Mouse (Mus musculus) kidney, adult 2 months (tissue): ENCODE data around the gene Gm28539. TPM values are rescaled to one million over a fixed set of nuclear protein-coding genes. Genes with fewer than 3 reads are reported as not detected.

ENCODE experiments used
- DNase-seq: peaks from one replicate; pipeline ENCODE4 v3.0.0; 2021
- H3K27ac ChIP-seq: fragments of 200-500 bp; 2 replicates; pipeline ENCODE4 v1.5.1; 2012; ENCODE audit warnings: low read depth, low read length, control low read depth, inconsistent platforms; ENCODE audit not compliant: insufficient read depth
- H3K27me3 ChIP-seq: fragments of 200-500 bp; replicated peaks from 2 replicates; pipeline ENCODE4 v1.6.1; 2012; ENCODE audit warnings: mild to moderate bottlenecking, moderate library complexity, low read length, inconsistent platforms; ENCODE audit not compliant: control insufficient read depth, insufficient read depth
- H3K36me3 ChIP-seq: fragments of 200-500 bp; 2 replicates; pipeline ENCODE4 v1.6.1; 2012; ENCODE audit warnings: mild to moderate bottlenecking, moderate library complexity, low read length, inconsistent platforms; ENCODE audit not compliant: control insufficient read depth, insufficient read depth
- H3K4me1 ChIP-seq: fragments of 200-500 bp; 2 replicates; pipeline ENCODE4 v1.6.1; 2011; ENCODE audit warnings: low read length; ENCODE audit not compliant: control insufficient read depth, insufficient read depth
- H3K4me3 ChIP-seq: fragments of 200-500 bp; 2 replicates; pipeline ENCODE4 v1.5.1; 2011; ENCODE audit warnings: mild to moderate bottlenecking, low read depth, low read length, control low read depth; ENCODE audit not compliant: insufficient read depth
- CTCF ChIP-seq: fragments of 200-500 bp; conservative IDR thresholded peaks from 2 replicates; pipeline ENCODE4 v1.5.1; 2011; ENCODE audit warnings: low read depth, mild to moderate bottlenecking, control low read depth, low read length, moderate library complexity, mixed read lengths; ENCODE audit not compliant: insufficient read depth, insufficient read length
- POLR2A ChIP-seq: fragments of 200-500 bp; IDR thresholded peaks from one replicate; pipeline ENCODE4 v1.6.1; 2011; ENCODE audit warnings: low read depth, low read length, control low read depth
- WGBS: fragments of 180-500 bp; shearing (Covaris S2); methylation state at CpG from one replicate; pipeline ENCODE4 v1.1.7; 2018; 5-methylcytosine and 5-hydroxymethylcytosine counted together
- polyA plus RNA-seq: library from polyadenylated mRNA; depleted of rRNA; stranded (reverse); fragments of >200 nt; gene quantifications from 2 replicates; pipeline ENCODE4 v1.2.3, GENCODE M21; 2012; rRNA removed

The Gm28539 gene
- polyA plus RNA-seq, 1 experiment = not detected

DNA sequence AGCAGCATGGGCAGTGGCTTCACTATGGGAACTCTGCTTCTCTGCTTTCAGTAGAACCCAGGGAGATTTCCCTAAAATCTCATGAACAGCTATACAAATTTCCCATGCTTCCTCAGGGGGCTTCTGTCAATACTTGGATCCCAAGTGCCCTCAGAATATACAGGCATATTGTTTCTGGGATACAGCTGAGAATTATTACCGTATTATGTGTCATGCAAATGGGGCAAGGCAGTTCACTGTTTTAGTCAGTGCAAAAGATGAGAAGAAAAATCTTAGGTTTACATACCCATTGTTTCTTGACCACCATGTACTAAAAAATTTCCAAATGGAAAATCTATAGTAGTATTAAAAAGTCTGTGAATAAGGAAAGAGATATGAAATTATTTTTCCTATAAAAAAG, 167.4 kb downstream of the Gm28539 start:
- Histone ChIP-seq H3K36me3 (no peaks in the 10 kb centered on the region), H3K4me1 (no peaks in the 10 kb centered on the region)

DNA sequence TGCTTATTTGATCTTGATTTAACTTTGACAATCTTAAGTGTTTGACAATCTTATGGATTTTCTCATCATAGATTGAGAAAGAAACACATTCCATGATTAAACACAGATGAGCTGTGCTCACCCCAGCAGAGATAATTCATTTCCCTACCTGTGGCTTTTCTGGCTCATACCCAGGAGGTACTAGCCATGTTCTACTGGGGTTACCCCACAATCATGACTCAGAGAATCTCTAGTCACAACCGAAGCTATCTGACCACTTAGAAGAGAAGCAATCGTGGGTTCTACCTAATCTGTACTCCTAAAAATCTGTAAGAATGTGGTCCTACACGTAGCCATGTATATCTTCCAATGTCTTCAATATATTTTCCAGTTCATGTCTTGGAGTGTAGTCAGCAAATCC, 168.9 kb downstream of the Gm28539 start:
- WGBS = 68% methylated on average over 3 of the region's 3 CpGs
- no peak for TF ChIP-seq POLR2A
- TF ChIP-seq CTCF = no peak
- no peak overlapping the region for H3K27ac ChIP-seq
- H3K4me3 ChIP-seq = no peak overlapping the region
- H3K4me1 ChIP-seq = no peaks in the 10 kb centered on the region
- no peaks in the 10 kb centered on the region for H3K27me3 ChIP-seq
- no peaks in the 10 kb centered on the region for H3K36me3 ChIP-seq
- no peak for DNase-seq

More for the DNA sequence above, 167.4 kb downstream of the Gm28539 start:
- no peaks in the 10 kb centered on the region for H3K27me3 ChIP-seq
- H3K4me3 ChIP-seq = no peak overlapping the region
- WGBS = 90% methylated on average over 1 of the region's 1 CpGs
- TF ChIP-seq POLR2A = no peak
- no peak for TF ChIP-seq CTCF
- no peak overlapping the region for H3K27ac ChIP-seq
- DNase-seq = no peak

Other genes with a start within 250 kb of the Gm28539 start
- 0.15 and 1.7 TPM in 2 replicates for gene Tbx1, start 245.9 kb upstream of the Gm28539 start, polyA plus RNA-seq
- 0.34 and 0.69 TPM in 2 replicates for gene Gp1bb, start 214.2 kb upstream of the Gm28539 start, polyA plus RNA-seq
- 1.1 and 1.4 TPM in 2 replicates for gene Gm49601, start 210.2 kb upstream of the Gm28539 start, polyA plus RNA-seq
- 3.1 and 3.8 TPM in 2 replicates for gene Sept5, start 206.6 kb upstream of the Gm28539 start, polyA plus RNA-seq
- 28.1 and 33.6 TPM in 2 replicates for gene Cldn5, start 59.7 kb upstream of the Gm28539 start, polyA plus RNA-seq
- 29.3 and 32.3 TPM in 2 replicates for gene Ufd1, start 24.8 kb upstream of the Gm28539 start, polyA plus RNA-seq
- 2.2 and 3.6 TPM in 2 replicates for gene Cdc45, start 24.6 kb upstream of the Gm28539 start, polyA plus RNA-seq
- 52.5 and 56.0 TPM in 2 replicates for gene 2510002D24Rik, start within 50 bp of the Gm28539 start, polyA plus RNA-seq
- 14.1 and 19.3 TPM in 2 replicates for gene Mrpl40, start 40.3 kb downstream of the Gm28539 start, polyA plus RNA-seq
- 51.6 and 55.1 TPM in 2 replicates for gene Hira, start 40.5 kb downstream of the Gm28539 start, polyA plus RNA-seq